Mouse (Mus musculus) lung, postnatal 0 days (tissue): ENCODE data around the gene Capn11. TPM values are rescaled to one million over a fixed set of nuclear protein-coding genes. Genes with fewer than 3 reads are reported as not detected.
A peak's percentile ranks its signal among the peaks of the same experiment; 100 is the strongest.

Experiments
- ATAC-seq: fragments of 200-750 bp; cut with Nextera tagmentation; 2 replicates; pipeline ENCODE4 v1.8.0; 2017; ENCODE audit warnings: moderate library complexity
- DNase-seq: peaks from one replicate; pipeline ENCODE4 v3.0.0-alpha.2; 2016; ENCODE audit warnings: low spot score
- H3K27ac ChIP-seq: fragments of 300-500 bp; sonication (generic); 2 replicates; pipeline ENCODE4 v1.5.1; 2014; ENCODE audit warnings: antibody characterized with exemption, mild to moderate bottlenecking, low read length, mixed read lengths
- H3K27me3 ChIP-seq: fragments of 300-500 bp; sonication (generic); replicated peaks from 2 replicates; pipeline ENCODE4 v1.6.1; 2014; ENCODE audit warnings: low read length, mixed read lengths; ENCODE audit not compliant: insufficient read depth
- H3K36me3 ChIP-seq: fragments of 300-500 bp; sonication (generic); 2 replicates; pipeline ENCODE4 v1.6.1; 2014; ENCODE audit warnings: low read length, mixed read lengths; ENCODE audit not compliant: insufficient read depth
- H3K4me1 ChIP-seq: fragments of 300-500 bp; sonication (generic); 2 replicates; pipeline ENCODE4 v1.6.1; 2014; ENCODE audit warnings: antibody characterized with exemption, low read depth, low read length, mixed read lengths; ENCODE audit not compliant: insufficient read depth
- H3K4me2 ChIP-seq: fragments of 300-500 bp; sonication (generic); replicated peaks from 2 replicates; pipeline ENCODE4 v1.6.1; 2014; ENCODE audit warnings: low read depth, mild to moderate bottlenecking, low read length, moderate library complexity, mixed read lengths
- H3K4me3 ChIP-seq: fragments of 300-500 bp; sonication (generic); 2 replicates; pipeline ENCODE4 v1.5.1; 2014; ENCODE audit warnings: low read depth, low read length
- H3K9ac ChIP-seq: fragments of 300-500 bp; sonication (generic); replicated peaks from 2 replicates; pipeline ENCODE4 v1.6.1; 2014; ENCODE audit warnings: low read depth, mild to moderate bottlenecking
- H3K9me3 ChIP-seq: fragments of 300-500 bp; sonication (generic); 2 replicates; pipeline ENCODE4 v1.6.1; 2016; ENCODE audit warnings: low read length, mixed read lengths
- CTCF ChIP-seq: IDR thresholded peaks from 2 replicates; pipeline ENCODE4 v1.5.1; 2016; ENCODE audit warnings: antibody characterized with exemption, mild to moderate bottlenecking
- EP300 ChIP-seq: IDR thresholded peaks from 2 replicates; pipeline ENCODE4 v1.6.1; 2016; ENCODE audit warnings: antibody characterized with exemption, mild to moderate bottlenecking, control low read depth
- WGBS: fragments of 180-500 bp; shearing (Covaris S2); extraction: QIAGEN DNeasy Blood & Tissue Kit; methylation state at CpG from one replicate; pipeline ENCODE4 v1.1.7; 2014; 5-methylcytosine and 5-hydroxymethylcytosine counted together
- polyA plus RNA-seq: library from polyadenylated mRNA; unstranded; fragments of >200 nt; fragmentation: Nextera tagmentation; extraction: Ambion mirVana; gene quantifications from 2 replicates; pipeline ENCODE4 v1.2.1, GENCODE M21; 2015

Gene Capn11
- polyA plus RNA-seq, 1 experiment from 2014 or later = not detected

- ATAC-seq (no peak), DNase-seq (no peak)
- WGBS = 12% methylated on average over 23 of the region's 23 CpGs
- peaks cover 53% of the 10 kb centered on the region for H3K4me1 ChIP-seq
- TF ChIP-seq EP300 (no peak), CTCF (no peak)
- H3K36me3 ChIP-seq = no peaks in the 10 kb centered on the region
- H3K9me3 ChIP-seq = no peaks in the 10 kb centered on the region
- H3K9ac ChIP-seq = peak overlapping the region; percentile 42; the same call in 1 of the 2 replicates
- peak overlapping the region; percentile 54 for H3K4me3 ChIP-seq
- no peaks in the 10 kb centered on the region for H3K27me3 ChIP-seq
- H3K27ac ChIP-seq = 0 out of 2 replicates have a peak overlapping the region, but pooled peaks have one; percentile 7
- H3K4me2 ChIP-seq = peak overlapping the region; percentile 97
These were observed 63.3 kb downstream of the Capn11 start for GRCm38 (mm10) chr17:45595736-45596390.

DNA sequence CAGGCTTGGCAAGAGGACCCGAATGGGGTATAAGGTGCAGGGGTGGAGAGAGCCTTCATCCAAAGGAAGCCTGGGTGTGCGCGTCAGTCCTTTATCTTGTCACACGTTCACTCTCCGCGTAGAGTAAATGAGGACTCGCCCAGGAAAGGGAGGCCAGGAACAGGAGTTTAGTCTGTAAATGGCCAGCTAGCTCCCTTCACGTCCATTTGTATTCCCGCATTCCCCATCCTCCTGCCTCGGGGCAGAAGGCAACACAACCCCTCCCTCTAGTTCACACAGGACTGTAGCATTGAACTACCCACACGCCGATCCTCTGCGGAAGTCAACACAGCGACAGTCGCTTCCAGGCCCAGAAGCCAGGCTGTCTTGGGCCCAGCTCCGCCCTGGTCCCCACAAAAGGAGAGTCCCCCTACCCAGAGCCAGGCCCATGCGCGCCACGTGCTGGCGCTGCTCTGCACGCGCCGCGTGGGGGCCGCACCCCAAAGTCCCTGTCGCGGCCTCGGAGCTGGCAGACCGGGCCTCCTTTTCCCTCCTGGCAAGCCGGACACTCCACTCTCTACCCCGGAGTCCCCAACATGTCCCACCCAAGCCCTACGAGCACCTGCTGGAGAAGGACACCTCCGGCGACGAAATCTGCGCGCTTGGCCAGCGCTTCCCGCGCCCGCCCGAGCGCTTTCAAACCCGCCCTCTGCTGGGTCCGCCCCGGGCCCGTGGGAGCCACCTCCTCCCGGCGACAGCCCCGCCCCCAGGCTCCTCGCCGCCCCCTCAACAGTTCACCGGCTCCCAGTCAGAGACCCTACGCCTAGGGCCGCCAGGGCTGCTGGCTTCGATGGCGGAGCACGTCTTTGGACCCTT, 64.0 kb downstream of the Capn11 start:
- peak; percentile 78 for DNase-seq
- WGBS = under 1% methylated on average over 55 of the region's 58 CpGs
- no peaks in the 10 kb centered on the region for H3K36me3 ChIP-seq
- peak overlapping the region; percentile 97 for H3K4me2 ChIP-seq
- peak overlapping the region; percentile 54 for H3K4me3 ChIP-seq
- H3K9ac ChIP-seq = peak overlapping the region; percentile 42
- no peak for TF ChIP-seq EP300
- 0 out of 2 replicates have a peak, but pooled peaks have one; percentile 3 for TF ChIP-seq CTCF
- peak overlapping the region; percentile 7; the same call in 1 of the 2 replicates for H3K27ac ChIP-seq
- H3K9me3 ChIP-seq = no peaks in the 10 kb centered on the region
- peak; percentile 57 for ATAC-seq
- H3K4me1 ChIP-seq = peaks cover 53% of the 10 kb centered on the region
- no peaks in the 10 kb centered on the region for H3K27me3 ChIP-seq

- ATAC-seq (no peak), DNase-seq (no peak)
- 49% methylated on average over 8 of the region's 8 CpGs for WGBS
- TF ChIP-seq EP300 (no peak), CTCF (no peak)
- H3K36me3 ChIP-seq = no peaks in the 10 kb centered on the region
- no peaks in the 10 kb centered on the region for H3K9me3 ChIP-seq
- peak overlapping the region; percentile 12; the same call in 1 of the 2 replicates for H3K4me3 ChIP-seq
- H3K4me1 ChIP-seq = peaks cover 52% of the 10 kb centered on the region
- 0 out of 2 replicates have a peak overlapping the region, but pooled peaks have one; percentile 8 for H3K9ac ChIP-seq
- no peak overlapping the region for H3K27ac ChIP-seq
- peak overlapping the region; percentile 97 for H3K4me2 ChIP-seq
- H3K27me3 ChIP-seq = no peaks in the 10 kb centered on the region
These were observed 64.9 kb downstream of the Capn11 start for GRCm38 (mm10) chr17:45594195-45594594.

DNA sequence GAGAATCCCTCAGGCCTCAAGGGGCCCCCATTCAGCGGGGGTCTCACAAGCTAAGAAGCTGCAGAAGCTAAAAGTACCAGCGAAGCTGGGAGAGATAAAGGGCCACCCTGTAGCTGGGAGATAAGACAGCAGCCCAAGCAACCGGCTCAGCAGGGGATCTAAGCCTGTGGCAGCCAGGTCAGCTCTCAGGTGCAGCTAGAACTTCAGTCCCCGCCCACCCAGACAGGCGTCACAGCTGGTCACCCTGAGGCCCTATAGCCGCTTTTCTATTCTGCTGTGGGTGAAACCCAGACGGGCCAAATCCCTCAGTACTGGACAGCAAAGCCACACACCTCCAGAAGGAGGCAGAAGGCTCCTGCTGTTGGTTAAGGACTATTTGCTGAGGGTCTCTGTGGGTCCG, 65.6 kb downstream of the Capn11 start:
- ATAC-seq = no peak

GRCm38 (mm10) chr17:45592606-45593431, 66.3 kb downstream of the Capn11 start:
- Histone ChIP-seq H3K9ac (peak overlapping the region; percentile 29; the same call in 1 of the 2 replicates), H3K4me2 (peak overlapping the region; percentile 97), H3K4me3 (0 out of 2 replicates have a peak overlapping the region, but pooled peaks have one; percentile 8), H3K4me1 (peaks cover 51% of the 10 kb centered on the region), H3K27me3 (no peaks in the 10 kb centered on the region), H3K36me3 (no peaks in the 10 kb centered on the region), H3K9me3 (no peaks in the 10 kb centered on the region), H3K27ac (peak overlapping the region; percentile 59)
- WGBS = 31% methylated on average over 8 of the region's 8 CpGs
- TF ChIP-seq EP300 (no peak), CTCF (no peak)
- ATAC-seq (peak; percentile 51), DNase-seq (peak; percentile 77)

More for the DNA sequence above, 65.6 kb downstream of the Capn11 start:
- no peak overlapping the region for H3K9ac ChIP-seq
- H3K27ac ChIP-seq = peak overlapping the region; percentile 59; the same call in 1 of the 2 replicates
- no peaks in the 10 kb centered on the region for H3K9me3 ChIP-seq
- DNase-seq = no peak
- peak overlapping the region; percentile 97; the same call in 1 of the 2 replicates for H3K4me2 ChIP-seq
- TF ChIP-seq CTCF = peak; percentile 32
- TF ChIP-seq EP300 = no peak
- H3K36me3 ChIP-seq = no peaks in the 10 kb centered on the region
- peaks cover 51% of the 10 kb centered on the region for H3K4me1 ChIP-seq
- no peaks in the 10 kb centered on the region for H3K27me3 ChIP-seq
- H3K4me3 ChIP-seq = no peak overlapping the region; the same call in 1 of the 2 replicates
- 43% methylated on average over 8 of the region's 8 CpGs for WGBS
